Mouse (Mus musculus): ENCODE data around the gene Dusp6. TPM values are rescaled to one million over a fixed set of nuclear protein-coding genes. Genes with fewer than 3 reads are reported as not detected.
A peak's percentile ranks its signal among the peaks of the same experiment; 100 is the strongest.

The Dusp6 gene
- polyA plus RNA-seq, 1 experiment = not detected

DNA sequence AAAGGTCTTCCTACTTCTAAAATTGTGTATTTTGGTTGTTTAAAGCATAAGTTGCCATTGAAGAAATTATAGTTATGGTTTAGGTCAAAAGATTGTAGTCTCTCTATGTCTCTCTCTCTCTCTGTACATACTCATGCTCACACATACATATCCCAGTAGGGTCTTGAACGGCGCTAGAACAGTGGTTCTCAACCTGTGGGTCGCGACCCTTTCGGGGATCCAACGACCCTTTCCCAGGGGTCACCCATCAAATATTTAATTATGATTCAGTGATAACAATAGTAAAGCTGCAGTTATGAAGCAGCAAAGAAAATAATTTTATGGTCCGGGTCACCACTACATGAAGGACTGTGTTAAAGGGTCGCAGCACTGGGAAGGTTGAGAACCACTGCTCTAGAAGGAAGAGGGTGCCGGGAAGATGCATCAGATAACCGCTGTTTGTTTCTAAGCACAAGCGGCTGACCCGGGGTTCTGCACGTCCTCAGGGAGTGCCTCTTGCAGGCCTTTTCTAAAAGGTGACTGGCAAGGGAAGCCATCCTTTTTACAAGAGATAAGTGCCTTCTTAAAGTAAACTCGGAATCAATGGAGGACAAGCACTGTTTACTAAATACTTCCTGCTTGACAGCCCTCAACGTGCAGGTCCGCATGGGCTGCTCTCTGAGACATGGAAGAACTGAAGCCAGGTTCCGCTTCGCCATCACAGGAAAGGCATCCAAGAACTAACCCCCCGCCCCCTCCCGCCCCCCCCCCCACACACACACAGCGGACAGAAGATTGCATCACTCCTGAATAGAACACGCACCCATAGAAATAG, 16.2 kb downstream of the Dusp6 start:
- 89% methylated on average over 22 of the region's 22 CpGs for WGBS
- H3K27ac ChIP-seq (ENCODE audit: insufficient read depth, low read depth, low read length) = no peak overlapping the region
- H3K4me3 ChIP-seq (ENCODE audit: insufficient read depth, low read depth, low read length) = no peak overlapping the region
- peaks cover 6% of the 10 kb centered on the region for H3K4me1 ChIP-seq (ENCODE audit: control insufficient read depth, insufficient read depth, low read length)
- TF ChIP-seq CTCF (IDR thresholded peaks at IDR 0.05; ENCODE audit: insufficient read depth, low read depth, low read length) (no peak), POLR2A (IDR thresholded peaks at IDR 0.05; ENCODE audit: insufficient read depth, low read depth, low read length) (no peak)

- no peak overlapping the region for H3K4me3 ChIP-seq (ENCODE audit: insufficient read depth, low read depth, low read length)
- WGBS = 85% methylated on average over 10 of the region's 10 CpGs
- H3K27ac ChIP-seq (ENCODE audit: insufficient read depth, low read depth, low read length) = peak overlapping the region; percentile 66
- peaks cover 16% of the 10 kb centered on the region for H3K4me1 ChIP-seq (ENCODE audit: control insufficient read depth, insufficient read depth, low read length)
- TF ChIP-seq POLR2A (IDR thresholded peaks at IDR 0.05; ENCODE audit: insufficient read depth, low read depth, low read length) (no peak), CTCF (IDR thresholded peaks at IDR 0.05; ENCODE audit: insufficient read depth, low read depth, low read length) (no peak)
Observed at GRCm38 (mm10) chr10:99283981-99284385, 21.0 kb downstream of the Dusp6 start.

DNA sequence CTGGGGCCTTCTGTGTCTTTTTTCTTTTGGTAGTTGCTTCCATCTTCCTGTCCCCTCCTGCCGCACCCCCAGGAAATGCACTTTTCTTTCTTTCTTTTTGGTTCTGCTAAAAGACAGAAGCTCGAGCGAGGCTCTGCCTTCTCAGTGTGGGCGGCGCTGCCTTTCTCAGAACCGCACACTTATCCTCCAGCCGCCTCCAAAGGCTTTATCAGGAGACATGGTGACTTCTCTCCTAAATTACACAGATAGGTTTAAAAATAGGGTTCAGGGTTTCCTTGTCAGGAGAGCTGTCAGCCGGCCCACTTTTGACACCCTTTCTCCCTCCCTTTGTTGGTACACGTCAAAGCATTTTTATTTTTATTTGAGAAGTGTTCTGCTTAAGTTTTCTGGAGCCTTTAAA, 21.9 kb downstream of the Dusp6 start:
- Histone ChIP-seq H3K27ac (ENCODE audit: insufficient read depth, low read depth, low read length) (no peak overlapping the region), H3K4me3 (ENCODE audit: insufficient read depth, low read depth, low read length) (no peak overlapping the region), H3K4me1 (ENCODE audit: control insufficient read depth, insufficient read depth, low read length) (peaks cover 16% of the 10 kb centered on the region)
- WGBS = 43% methylated on average over 9 of the region's 9 CpGs
- TF ChIP-seq CTCF (IDR thresholded peaks at IDR 0.05; ENCODE audit: insufficient read depth, low read depth, low read length) = no peak
- TF ChIP-seq POLR2A (IDR thresholded peaks at IDR 0.05; ENCODE audit: insufficient read depth, low read depth, low read length) = no peak

DNA sequence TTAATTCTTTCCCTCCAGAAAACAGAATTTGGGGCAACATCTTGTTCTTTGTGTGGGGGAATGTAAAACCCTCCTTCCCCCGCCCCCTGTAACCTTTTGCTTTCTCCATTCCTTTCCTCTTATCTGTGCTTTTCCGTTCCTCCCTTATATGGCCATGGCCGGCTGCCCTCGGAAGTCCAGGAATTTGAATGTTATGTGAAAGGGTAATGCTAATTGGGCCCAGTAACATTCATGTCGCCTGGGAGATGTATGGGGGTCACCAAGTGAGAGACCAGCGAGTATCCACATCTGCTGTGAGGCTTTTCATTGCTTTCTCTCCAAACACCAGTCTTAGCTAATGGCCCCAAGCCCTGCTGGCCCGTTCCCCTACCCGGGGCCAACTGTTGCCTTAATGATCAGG, 22.7 kb downstream of the Dusp6 start:
- 62% methylated on average over 8 of the region's 8 CpGs for WGBS
- Histone ChIP-seq H3K27ac (ENCODE audit: insufficient read depth, low read depth, low read length) (0 out of 2 replicates have a peak overlapping the region, but pooled peaks have one; percentile 40), H3K4me3 (ENCODE audit: insufficient read depth, low read depth, low read length) (no peak overlapping the region), H3K4me1 (ENCODE audit: control insufficient read depth, insufficient read depth, low read length) (peaks cover 16% of the 10 kb centered on the region)
- TF ChIP-seq POLR2A (IDR thresholded peaks at IDR 0.05; ENCODE audit: insufficient read depth, low read depth, low read length) (no peak), CTCF (IDR thresholded peaks at IDR 0.05; ENCODE audit: insufficient read depth, low read depth, low read length) (no peak)

DNA sequence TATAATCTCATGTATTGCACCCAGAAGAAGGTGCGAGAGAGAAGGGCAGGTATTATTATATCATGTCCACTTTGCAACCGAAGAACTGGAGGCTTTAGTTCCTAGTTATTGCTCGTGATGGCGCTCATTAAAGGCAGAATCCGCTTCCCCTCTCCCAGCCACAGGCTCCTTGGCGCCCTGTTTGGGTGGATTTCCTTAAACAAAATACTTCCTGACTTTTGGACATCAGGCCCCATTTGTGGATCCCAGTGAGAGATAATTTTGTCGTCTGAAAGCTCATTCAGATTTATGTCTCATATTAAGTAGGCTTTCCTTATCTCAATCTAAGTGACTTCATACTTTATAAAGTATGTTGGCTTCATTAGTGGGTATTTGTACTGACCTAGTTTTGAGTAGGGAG, 23.2 kb downstream of the Dusp6 start:
- peaks cover 16% of the 10 kb centered on the region for H3K4me1 ChIP-seq (ENCODE audit: control insufficient read depth, insufficient read depth, low read length)
- H3K27ac ChIP-seq (ENCODE audit: insufficient read depth, low read depth, low read length) = no peak overlapping the region
- 87% methylated on average over 7 of the region's 7 CpGs for WGBS
- no peak overlapping the region for H3K4me3 ChIP-seq (ENCODE audit: insufficient read depth, low read depth, low read length)
- no peak for TF ChIP-seq CTCF (IDR thresholded peaks at IDR 0.05; ENCODE audit: insufficient read depth, low read depth, low read length)
- TF ChIP-seq POLR2A (IDR thresholded peaks at IDR 0.05; ENCODE audit: insufficient read depth, low read depth, low read length) = no peak

GRCm38 (mm10) chr10:99286787-99287186, 23.8 kb downstream of the Dusp6 start:
- H3K27ac ChIP-seq (ENCODE audit: insufficient read depth, low read depth, low read length) = no peak overlapping the region
- H3K4me3 ChIP-seq (ENCODE audit: insufficient read depth, low read depth, low read length) = no peak overlapping the region
- TF ChIP-seq CTCF (IDR thresholded peaks at IDR 0.05; ENCODE audit: insufficient read depth, low read depth, low read length) (no peak), POLR2A (IDR thresholded peaks at IDR 0.05; ENCODE audit: insufficient read depth, low read depth, low read length) (no peak)
- H3K4me1 ChIP-seq (ENCODE audit: control insufficient read depth, insufficient read depth, low read length) = peaks cover 16% of the 10 kb centered on the region
- WGBS = 50% methylated on average over 17 of the region's 17 CpGs

GRCm38 (mm10) chr10:99287206-99287605, 24.2 kb downstream of the Dusp6 start:
- 72% methylated on average over 6 of the region's 6 CpGs for WGBS
- H3K4me3 ChIP-seq (ENCODE audit: insufficient read depth, low read depth, low read length) = no peak overlapping the region
- peaks cover 16% of the 10 kb centered on the region for H3K4me1 ChIP-seq (ENCODE audit: control insufficient read depth, insufficient read depth, low read length)
- TF ChIP-seq POLR2A (IDR thresholded peaks at IDR 0.05; ENCODE audit: insufficient read depth, low read depth, low read length) (no peak), CTCF (IDR thresholded peaks at IDR 0.05; ENCODE audit: insufficient read depth, low read depth, low read length) (no peak)
- H3K27ac ChIP-seq (ENCODE audit: insufficient read depth, low read depth, low read length) = no peak overlapping the region

- no peak overlapping the region for H3K4me3 ChIP-seq (ENCODE audit: insufficient read depth, low read depth, low read length)
- H3K4me1 ChIP-seq (ENCODE audit: control insufficient read depth, insufficient read depth, low read length) = peaks cover 11% of the 10 kb centered on the region
- H3K27ac ChIP-seq (ENCODE audit: insufficient read depth, low read depth, low read length) = no peak overlapping the region
- 93% methylated on average over 5 of the region's 5 CpGs for WGBS
- TF ChIP-seq CTCF (IDR thresholded peaks at IDR 0.05; ENCODE audit: insufficient read depth, low read depth, low read length) = no peak
- TF ChIP-seq POLR2A (IDR thresholded peaks at IDR 0.05; ENCODE audit: insufficient read depth, low read depth, low read length) = no peak
Observed at GRCm38 (mm10) chr10:99289176-99289575, 26.1 kb downstream of the Dusp6 start.

GRCm38 (mm10) chr10:99293111-99293640, 30.1 kb downstream of the Dusp6 start:
- Histone ChIP-seq H3K27ac (ENCODE audit: insufficient read depth, low read depth, low read length) (no peak overlapping the region), H3K4me1 (ENCODE audit: control insufficient read depth, insufficient read depth, low read length) (no peaks in the 10 kb centered on the region), H3K4me3 (ENCODE audit: insufficient read depth, low read depth, low read length) (no peak overlapping the region)
- 80% methylated on average over 3 of the region's 3 CpGs for WGBS
- TF ChIP-seq POLR2A (IDR thresholded peaks at IDR 0.05; ENCODE audit: insufficient read depth, low read depth, low read length) (no peak), CTCF (IDR thresholded peaks at IDR 0.05; ENCODE audit: insufficient read depth, low read depth, low read length) (no peak)

All from olfactory bulb, adult 2 months (tissue).